Mouse (Mus musculus): ENCODE results near the gene Dusp2.
A peak's percentile ranks its signal among the peaks of the same experiment; 100 is the strongest.

The Dusp2 gene

DNA sequence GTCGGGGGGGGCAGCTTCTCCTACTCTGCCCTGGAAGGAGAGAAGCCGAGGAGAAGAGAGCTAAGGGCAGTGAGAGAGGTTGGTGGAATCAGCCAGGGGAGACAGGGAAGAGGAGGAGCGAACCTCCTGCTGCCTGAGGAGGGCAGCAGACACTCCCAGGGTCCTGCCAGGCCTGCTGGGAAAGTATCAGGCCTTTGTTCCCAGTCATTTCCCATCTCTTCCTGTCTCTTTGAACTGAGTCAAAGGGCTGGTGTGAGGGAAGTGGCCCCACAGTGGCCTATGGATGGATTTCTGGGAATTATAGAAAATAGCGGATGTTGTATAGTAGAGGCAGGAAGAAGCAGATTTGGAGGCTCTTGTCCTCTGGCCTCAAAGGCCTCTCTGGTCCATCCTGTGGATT is 22.1 kb upstream of the Dusp2 start:
- Histone ChIP-seq H3K36me3 (ENCODE audit: control insufficient read depth, insufficient read depth, low read length, poor library complexity, severe bottlenecking) (no peaks in the 10 kb centered on the region), H3K27me3 (ENCODE audit: control insufficient read depth, insufficient read depth, low read length, poor library complexity, severe bottlenecking) (no peaks in the 10 kb centered on the region)
- DNase-seq (ENCODE audit: low read depth, low spot score), result no peak

GRCm38 (mm10) chr2:127314467-127315154 is 21.3 kb upstream of the Dusp2 start:
- no peaks in the 10 kb centered on the region for H3K36me3 ChIP-seq (ENCODE audit: control insufficient read depth, insufficient read depth, low read length, poor library complexity, severe bottlenecking)
- H3K27me3 ChIP-seq (ENCODE audit: control insufficient read depth, insufficient read depth, low read length, poor library complexity, severe bottlenecking), result no peaks in the 10 kb centered on the region
- peak; percentile 92 for DNase-seq (ENCODE audit: low read depth, low spot score)

GRCm38 (mm10) chr2:127315155-127315470 is 20.8 kb upstream of the Dusp2 start:
- Histone ChIP-seq H3K36me3 (ENCODE audit: control insufficient read depth, insufficient read depth, low read length, poor library complexity, severe bottlenecking) (no peaks in the 10 kb centered on the region), H3K27me3 (ENCODE audit: control insufficient read depth, insufficient read depth, low read length, poor library complexity, severe bottlenecking) (no peaks in the 10 kb centered on the region)
- no peak for DNase-seq (ENCODE audit: low read depth, low spot score)

- H3K36me3 ChIP-seq (ENCODE audit: control insufficient read depth, insufficient read depth, low read length, poor library complexity, severe bottlenecking), result no peaks in the 10 kb centered on the region
- DNase-seq (ENCODE audit: low read depth, low spot score), result no peak
- H3K27me3 ChIP-seq (ENCODE audit: control insufficient read depth, insufficient read depth, low read length, poor library complexity, severe bottlenecking), result no peaks in the 10 kb centered on the region
Measured at GRCm38 (mm10) chr2:127316431-127316830, 19.5 kb upstream of the Dusp2 start.

DNA sequence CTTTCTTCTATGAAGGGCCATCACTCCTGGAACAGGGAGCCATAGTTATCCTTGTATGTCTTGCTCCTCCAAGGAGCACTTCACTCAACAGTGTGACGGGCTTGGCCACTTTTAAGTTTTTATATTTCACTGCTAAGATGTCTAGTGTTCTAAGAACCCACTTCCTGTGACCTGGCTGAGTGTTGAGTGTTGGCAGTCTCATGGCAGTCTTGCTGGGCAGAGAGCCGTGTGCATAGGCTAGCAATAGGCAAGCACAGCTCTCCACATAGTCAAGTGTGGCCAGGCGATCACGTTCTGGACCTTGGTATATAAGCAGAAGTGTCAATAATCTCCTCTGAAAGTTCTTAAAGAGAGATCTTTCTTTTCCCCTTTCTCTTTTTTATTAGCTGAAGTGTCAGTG is 17.8 kb upstream of the Dusp2 start:
- DNase-seq (ENCODE audit: low read depth, low spot score), result peak; percentile 54
- Histone ChIP-seq H3K36me3 (ENCODE audit: control insufficient read depth, insufficient read depth, low read length, poor library complexity, severe bottlenecking) (no peaks in the 10 kb centered on the region), H3K27me3 (ENCODE audit: control insufficient read depth, insufficient read depth, low read length, poor library complexity, severe bottlenecking) (no peaks in the 10 kb centered on the region)

DNA sequence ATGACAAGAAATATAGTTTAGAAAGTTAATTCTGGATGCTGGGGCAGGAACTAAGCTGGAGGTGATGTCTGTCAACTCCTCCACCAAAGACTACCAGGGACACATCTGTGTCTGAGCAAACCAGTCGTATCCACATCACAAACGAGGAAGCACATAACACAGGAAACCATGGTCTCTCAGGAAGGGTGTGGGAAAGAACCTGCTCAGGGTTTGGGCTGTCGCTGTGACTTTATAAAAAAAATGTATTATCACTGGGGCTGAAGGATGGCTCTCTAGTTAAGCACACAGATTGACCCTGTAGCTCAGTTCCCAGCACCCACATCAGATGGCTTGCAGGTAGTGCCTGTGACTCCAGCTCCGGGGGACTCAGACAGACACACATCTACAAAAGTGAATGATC is 16.9 kb upstream of the Dusp2 start:
- DNase-seq (ENCODE audit: low read depth, low spot score), result no peak
- H3K27me3 ChIP-seq (ENCODE audit: control insufficient read depth, insufficient read depth, low read length, poor library complexity, severe bottlenecking), result no peaks in the 10 kb centered on the region
- no peaks in the 10 kb centered on the region for H3K36me3 ChIP-seq (ENCODE audit: control insufficient read depth, insufficient read depth, low read length, poor library complexity, severe bottlenecking)

- Histone ChIP-seq H3K36me3 (ENCODE audit: control insufficient read depth, insufficient read depth, low read length, poor library complexity, severe bottlenecking) (no peaks in the 10 kb centered on the region), H3K27me3 (ENCODE audit: control insufficient read depth, insufficient read depth, low read length, poor library complexity, severe bottlenecking) (no peaks in the 10 kb centered on the region)
- no peak for DNase-seq (ENCODE audit: low read depth, low spot score)
Measured at GRCm38 (mm10) chr2:127322671-127323285, 13.2 kb upstream of the Dusp2 start.

- no peaks in the 10 kb centered on the region for H3K27me3 ChIP-seq (ENCODE audit: control insufficient read depth, insufficient read depth, low read length, poor library complexity, severe bottlenecking)
- H3K36me3 ChIP-seq (ENCODE audit: control insufficient read depth, insufficient read depth, low read length, poor library complexity, severe bottlenecking), result no peaks in the 10 kb centered on the region
- no peak for DNase-seq (ENCODE audit: low read depth, low spot score)
Measured at GRCm38 (mm10) chr2:127323667-127324066, 12.3 kb upstream of the Dusp2 start.

DNA sequence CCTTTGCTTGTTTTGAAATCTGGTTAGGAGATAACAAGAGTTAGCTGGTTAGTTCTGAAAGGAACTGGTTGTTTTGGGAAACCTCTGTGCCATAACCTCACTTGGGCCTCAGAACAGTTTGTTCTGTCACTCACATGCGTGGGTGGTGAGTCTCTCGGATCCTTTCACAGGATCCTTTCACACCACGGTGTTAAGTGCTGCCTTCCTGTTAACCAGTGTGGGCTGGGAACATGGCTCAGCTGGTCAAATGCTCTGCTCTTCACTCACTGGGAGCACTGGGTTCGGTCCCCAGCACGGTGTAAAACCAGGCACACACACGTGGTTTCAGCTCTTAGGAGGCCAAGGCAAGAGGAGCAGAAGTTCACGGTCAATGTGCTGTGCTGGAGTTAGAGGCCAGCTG is 11.5 kb upstream of the Dusp2 start:
- Histone ChIP-seq H3K36me3 (ENCODE audit: control insufficient read depth, insufficient read depth, low read length, poor library complexity, severe bottlenecking) (no peaks in the 10 kb centered on the region), H3K27me3 (ENCODE audit: control insufficient read depth, insufficient read depth, low read length, poor library complexity, severe bottlenecking) (no peaks in the 10 kb centered on the region)
- DNase-seq (ENCODE audit: low read depth, low spot score), result no peak

- Histone ChIP-seq H3K27me3 (ENCODE audit: control insufficient read depth, insufficient read depth, low read length, poor library complexity, severe bottlenecking) (no peaks in the 10 kb centered on the region), H3K36me3 (ENCODE audit: control insufficient read depth, insufficient read depth, low read length, poor library complexity, severe bottlenecking) (no peaks in the 10 kb centered on the region)
- no peak for DNase-seq (ENCODE audit: low read depth, low spot score)
Measured at GRCm38 (mm10) chr2:127328090-127328851, 7.7 kb upstream of the Dusp2 start.

DNA sequence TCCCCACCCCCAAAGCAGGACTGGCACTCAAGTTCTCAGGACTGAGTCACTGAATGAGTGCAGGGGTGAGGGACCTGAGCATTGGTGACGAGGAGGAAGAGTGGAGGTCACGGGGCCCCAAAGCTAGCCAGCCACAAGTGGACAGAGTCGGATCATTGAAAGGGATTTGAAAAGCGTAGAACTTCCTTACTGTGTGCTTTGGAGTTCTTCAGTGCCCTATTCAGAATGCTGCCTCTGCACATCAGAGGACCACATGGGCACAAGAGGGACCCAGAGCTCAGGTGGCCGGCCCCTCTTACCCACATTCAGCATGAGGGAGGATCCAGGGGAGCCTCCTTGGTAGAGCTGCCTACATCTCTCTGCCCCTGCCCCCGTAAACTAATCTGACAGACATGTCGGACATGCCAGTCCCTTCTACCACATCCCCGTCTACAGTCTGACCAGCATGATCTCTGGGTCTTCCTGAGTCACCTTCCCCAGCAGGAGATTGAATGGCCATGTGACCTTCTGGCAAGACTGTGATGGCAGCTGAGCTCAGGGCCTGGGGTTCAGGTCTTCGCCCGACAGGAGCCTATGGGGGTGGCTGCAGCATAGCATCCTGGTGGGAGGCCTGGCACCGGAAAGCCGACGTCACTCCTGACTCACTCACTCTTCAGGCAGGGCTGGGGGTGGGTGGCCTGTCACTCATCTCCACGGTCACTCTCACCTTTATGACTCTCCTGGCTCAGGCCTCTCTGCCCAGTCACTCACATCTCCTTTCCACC is 3.0 kb upstream of the Dusp2 start:
- peak; percentile 57 for DNase-seq (ENCODE audit: low read depth, low spot score)
- Histone ChIP-seq H3K36me3 (ENCODE audit: control insufficient read depth, insufficient read depth, low read length, poor library complexity, severe bottlenecking) (peaks cover 13% of the 10 kb centered on the region), H3K27me3 (ENCODE audit: control insufficient read depth, insufficient read depth, low read length, poor library complexity, severe bottlenecking) (no peaks in the 10 kb centered on the region)

DNA sequence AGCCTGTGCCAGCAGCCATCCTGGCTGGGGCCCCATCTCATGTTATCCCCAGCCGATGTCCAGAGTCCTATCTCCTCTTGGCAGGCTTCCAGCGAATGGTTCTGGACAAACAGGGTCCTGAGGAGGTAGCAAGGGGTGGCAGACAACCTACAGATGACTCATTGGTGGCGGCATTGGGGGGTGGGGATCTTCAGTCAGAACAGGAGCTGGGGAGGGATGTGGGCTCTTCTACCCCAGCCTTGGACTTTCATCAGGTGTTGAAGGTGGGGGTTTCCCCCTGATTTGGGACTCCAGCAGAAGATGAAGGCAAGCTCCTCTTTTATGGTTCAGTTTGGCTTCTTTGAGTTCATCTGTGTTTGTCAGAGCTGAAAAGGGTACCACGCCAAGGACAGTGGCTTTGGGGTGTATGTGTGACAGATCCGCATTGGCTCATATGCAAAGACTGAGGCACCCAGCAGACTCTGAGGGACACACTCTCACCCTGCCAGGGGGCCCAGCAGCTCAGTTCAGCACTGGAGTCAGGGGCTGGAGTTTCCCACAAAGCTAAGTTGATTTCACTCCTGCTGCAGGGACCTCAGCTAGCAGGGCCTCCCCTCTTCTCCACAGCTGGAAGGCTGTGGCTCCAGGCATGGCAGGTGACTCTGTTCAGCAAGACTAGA is 1.9 kb upstream of the Dusp2 start:
- Histone ChIP-seq H3K36me3 (ENCODE audit: control insufficient read depth, insufficient read depth, low read length, poor library complexity, severe bottlenecking) (peaks cover 18% of the 10 kb centered on the region), H3K27me3 (ENCODE audit: control insufficient read depth, insufficient read depth, low read length, poor library complexity, severe bottlenecking) (no peaks in the 10 kb centered on the region)
- DNase-seq (ENCODE audit: low read depth, low spot score), result peak; percentile 69

- peak; percentile 94 for DNase-seq (ENCODE audit: low read depth, low spot score)
- peaks cover 18% of the 10 kb centered on the region for H3K36me3 ChIP-seq (ENCODE audit: control insufficient read depth, insufficient read depth, low read length, poor library complexity, severe bottlenecking)
Measured at GRCm38 (mm10) chr2:127335078-127335541, 849 bp upstream of the Dusp2 start.

GRCm38 (mm10) chr2:127336497-127336832 is 506 bp downstream of the Dusp2 start:
- DNase-seq (ENCODE audit: low read depth, low spot score), result no peak
- Histone ChIP-seq H3K27me3 (ENCODE audit: control insufficient read depth, insufficient read depth, low read length, poor library complexity, severe bottlenecking) (no peaks in the 10 kb centered on the region), H3K36me3 (ENCODE audit: control insufficient read depth, insufficient read depth, low read length, poor library complexity, severe bottlenecking) (peaks cover 18% of the 10 kb centered on the region)

More at GRCm38 (mm10) chr2:127335078-127335541, 849 bp upstream of the Dusp2 start:
- H3K27me3 ChIP-seq (ENCODE audit: control insufficient read depth, insufficient read depth, low read length, poor library complexity, severe bottlenecking), result no peaks in the 10 kb centered on the region
